Mouse (Mus musculus) ES-Bruce4 (cell line): ENCODE measurements around the gene Pigq.

Source experiments
- CTCF ChIP-seq: IDR thresholded peaks from one replicate; pipeline ENCODE4 v1.8.1; 2011; ENCODE audit warnings: low read depth, low read length
- POLR2A ChIP-seq: IDR thresholded peaks from one replicate; pipeline ENCODE4 v1.8.1; 2011; ENCODE audit warnings: low read length; ENCODE audit not compliant: insufficient read depth

GRCm38 (mm10) chr17:25946891-25947290 is 2.2 kb upstream of the Pigq start:
- TF ChIP-seq CTCF: no peak
- TF ChIP-seq POLR2A: no peak
